Mouse (Mus musculus) layer of hippocampus, postnatal 36 days (tissue): Measurements from ENCODE around the gene Htt. TPM values are rescaled to one million over a fixed set of nuclear protein-coding genes. Genes with fewer than 3 reads are reported as not detected.
A peak's percentile ranks its signal among the peaks of the same experiment; 100 is the strongest.

Source experiments
- DNase-seq, 2 experiments: peaks; one replicate each; pipeline ENCODE4 v3.0.0; 2022
- total RNA-seq, 2 experiments: library from RNA; stranded (reverse); gene quantifications; 2 replicates each; pipeline ENCODE4 v1.2.3; 2021

The Htt gene
- total RNA-seq, 2 experiments from 2014 or later = 77.8 to 83.4 TPM

- no peak for DNase-seq
Observed at GRCm38 (mm10) chr5:34896697-34897453, 135.3 kb downstream of the Htt start.

GRCm38 (mm10) chr5:34899787-34900469, 138.4 kb downstream of the Htt start:
- DNase-seq = no peak

DNA sequence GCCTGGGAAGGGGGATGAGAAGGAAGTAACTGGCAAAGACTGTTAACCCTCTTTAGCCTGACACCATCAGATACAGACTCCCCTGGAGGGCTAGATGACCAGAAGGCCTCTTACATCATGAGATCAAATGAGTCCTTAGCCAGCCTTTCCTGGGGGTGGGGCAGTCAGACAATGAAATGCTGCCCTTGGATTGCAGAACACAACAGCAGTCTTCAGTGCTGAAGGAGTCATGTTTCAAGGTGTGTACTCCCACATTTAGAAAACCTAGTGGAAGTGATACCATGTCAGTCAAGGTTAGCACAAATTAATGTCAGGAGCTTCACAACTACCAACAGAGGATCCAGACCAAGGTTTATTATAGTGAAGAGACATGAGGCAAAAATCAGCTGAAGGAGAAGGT, 140.8 kb downstream of the Htt start:
- no peak for DNase-seq

GRCm38 (mm10) chr5:34902811-34903385, 141.4 kb downstream of the Htt start:
- DNase-seq = peak; percentile 48 to 50

- no peak for DNase-seq
Observed at GRCm38 (mm10) chr5:34904412-34904811, 142.9 kb downstream of the Htt start.

GRCm38 (mm10) chr5:34907230-34907629, 145.7 kb downstream of the Htt start:
- DNase-seq = no peak

DNA sequence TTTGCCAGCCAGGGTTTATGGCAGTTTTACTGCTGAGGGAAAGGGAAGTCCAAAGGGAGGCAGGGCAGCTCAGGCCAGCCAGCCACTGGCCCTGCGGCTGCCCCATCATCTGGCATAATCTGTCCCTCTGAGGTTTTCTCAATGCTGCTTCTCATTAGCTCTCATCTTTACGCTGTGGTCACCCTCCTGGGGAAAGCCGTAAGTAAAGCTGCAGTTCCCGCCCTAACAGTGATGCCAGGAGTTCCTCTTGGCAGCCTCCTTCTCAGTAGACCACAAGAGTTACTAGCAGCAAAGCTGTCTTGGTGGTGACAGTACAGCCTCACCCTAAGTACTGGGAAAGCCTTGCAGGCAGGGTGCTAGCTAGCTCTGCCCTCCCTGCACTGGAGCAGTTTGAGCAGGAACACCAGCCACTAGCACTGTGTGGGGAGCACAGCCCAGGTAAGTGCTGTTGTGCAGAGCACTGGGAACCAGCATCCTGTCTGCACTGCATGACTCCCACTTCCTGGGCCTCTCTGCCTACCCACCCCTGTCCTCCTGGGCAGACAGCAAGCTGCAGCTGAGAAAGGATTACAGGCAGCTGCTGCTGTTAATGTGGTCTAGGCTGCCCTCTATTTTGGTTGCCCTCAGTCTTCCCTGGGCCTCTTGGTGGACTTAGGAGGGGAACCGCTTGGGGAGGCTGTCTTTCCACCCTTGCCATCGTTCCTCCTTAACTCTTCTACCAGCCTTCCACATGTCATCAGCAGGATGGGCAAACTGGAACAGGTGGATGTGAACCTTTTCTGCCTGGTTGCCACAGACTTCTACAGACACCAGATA, 146.6 kb downstream of the Htt start, which contains the start of gene Msantd1:
Gene Msantd1 (plus strand): TSS at position 103 of the 816 bp plus-strand sequence.
- no peak for DNase-seq

GRCm38 (mm10) chr5:34908726-34909633, 147.4 kb downstream of the Htt start:
- DNase-seq = no peak

DNA sequence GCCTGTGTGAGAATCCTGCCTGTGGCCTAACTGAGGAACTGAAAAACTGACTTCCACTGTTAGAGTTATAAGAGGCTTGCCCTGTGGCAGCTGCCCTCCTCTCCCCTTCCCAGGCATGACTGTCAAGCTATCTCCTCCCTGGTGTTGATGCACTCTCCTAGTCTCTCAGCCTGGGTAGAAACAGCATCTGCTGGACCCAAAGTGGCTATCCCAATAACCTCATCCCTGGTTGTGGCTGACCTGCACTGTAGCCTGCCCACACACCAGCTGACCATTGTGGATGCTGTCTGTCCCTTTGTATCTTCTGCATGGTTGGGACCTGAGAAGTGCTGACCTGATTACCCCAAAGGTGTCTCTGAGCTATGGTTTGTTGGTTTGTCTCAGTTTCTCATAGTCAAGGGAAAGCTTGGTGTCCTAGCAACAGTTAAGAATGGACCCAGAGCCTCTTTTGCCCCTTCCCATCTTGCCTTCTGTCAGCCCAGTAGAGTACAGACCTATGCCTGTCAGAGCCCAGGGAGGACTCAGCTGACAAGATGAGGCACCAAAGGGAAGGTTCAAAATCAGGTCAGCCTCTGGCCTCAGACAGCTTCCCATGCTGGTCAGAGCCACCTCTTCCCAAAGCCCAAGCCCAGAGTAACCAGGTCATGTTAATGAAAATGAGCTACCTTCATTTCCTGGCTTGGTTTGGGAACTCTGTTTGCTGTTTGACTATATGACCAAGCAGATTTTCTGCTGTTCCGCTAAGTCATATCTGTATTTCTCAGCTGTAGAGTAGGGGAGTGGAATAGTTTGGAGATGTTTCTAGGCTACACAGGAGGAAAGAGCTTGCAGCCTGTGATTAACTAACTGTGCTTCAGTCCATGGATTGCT, 148.3 kb downstream of the Htt start:
- DNase-seq = no peak

GRCm38 (mm10) chr5:34910504-34910815, 148.9 kb downstream of the Htt start:
- DNase-seq = no peak

DNA sequence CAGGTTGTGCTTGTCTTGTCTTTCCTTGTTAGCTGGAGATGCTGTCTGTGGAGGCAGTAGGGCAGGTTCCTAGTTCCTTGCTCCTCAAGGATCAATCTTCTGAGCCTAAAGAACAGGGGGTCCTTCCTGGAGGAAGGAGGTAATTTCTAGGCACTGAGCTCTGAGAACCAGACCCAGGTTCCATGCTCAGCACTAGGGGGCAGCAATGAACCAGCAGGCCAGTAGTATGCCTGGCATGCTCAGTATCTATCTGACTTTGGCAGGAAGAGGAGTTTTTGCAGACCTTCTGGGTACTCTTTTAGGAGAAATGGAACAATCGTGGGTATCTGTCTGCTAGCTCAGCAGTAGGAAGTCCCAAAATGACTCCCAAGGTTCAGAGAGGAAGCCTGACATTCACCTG, 154.3 kb downstream of the Htt start:
- DNase-seq = peak; percentile 69 to 78

DNA sequence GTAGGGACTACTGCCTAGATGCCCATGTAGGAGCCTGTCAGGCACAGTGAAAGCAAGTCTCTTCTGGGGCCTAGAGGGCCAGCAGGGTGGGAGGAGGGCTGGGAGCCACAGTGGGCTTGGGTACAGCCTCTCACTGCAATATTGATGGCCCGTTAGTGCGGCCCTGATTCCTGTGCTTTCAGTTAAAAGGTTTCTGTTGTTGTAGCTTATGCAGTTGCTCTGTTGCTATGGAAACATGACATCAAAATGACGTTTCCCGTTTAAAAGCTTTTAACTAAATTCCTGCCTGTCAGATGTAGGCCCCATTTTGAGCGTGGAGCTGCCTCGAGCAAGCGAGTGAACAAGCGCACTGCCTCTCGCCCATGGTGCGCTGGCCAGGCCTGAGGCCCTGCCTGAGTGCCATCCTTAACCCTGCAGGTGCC, 155.7 kb downstream of the Htt start:
- no peak for DNase-seq

- no peak for DNase-seq
Observed at GRCm38 (mm10) chr5:34918785-34919184, 157.2 kb downstream of the Htt start.

- no peak for DNase-seq
Observed at GRCm38 (mm10) chr5:34922531-34922930, 161.0 kb downstream of the Htt start.

- DNase-seq = no peak
Observed at GRCm38 (mm10) chr5:34923920-34924319, 162.4 kb downstream of the Htt start.

GRCm38 (mm10) chr5:34924519-34924918, 163.0 kb downstream of the Htt start:
- no peak for DNase-seq

DNA sequence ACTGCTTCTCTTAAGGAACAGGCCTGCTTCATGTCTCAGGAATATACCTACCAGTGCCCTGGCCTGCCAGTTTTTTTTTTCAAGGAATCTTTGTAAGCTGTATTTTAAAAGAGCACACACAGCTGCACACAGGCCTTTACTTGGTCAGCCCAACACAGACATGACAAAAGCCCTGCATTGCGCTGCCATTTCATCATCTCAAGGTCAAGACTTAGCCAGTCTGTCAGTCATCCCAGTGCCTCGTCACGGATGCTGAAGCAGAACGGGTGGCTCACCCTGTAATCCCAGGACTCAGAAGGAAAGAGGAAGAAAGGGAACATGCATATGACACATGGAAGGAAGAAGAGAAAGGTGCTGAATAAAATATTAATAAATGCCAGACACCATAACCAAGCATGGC, 166.1 kb downstream of the Htt start:
- no peak for DNase-seq

DNA sequence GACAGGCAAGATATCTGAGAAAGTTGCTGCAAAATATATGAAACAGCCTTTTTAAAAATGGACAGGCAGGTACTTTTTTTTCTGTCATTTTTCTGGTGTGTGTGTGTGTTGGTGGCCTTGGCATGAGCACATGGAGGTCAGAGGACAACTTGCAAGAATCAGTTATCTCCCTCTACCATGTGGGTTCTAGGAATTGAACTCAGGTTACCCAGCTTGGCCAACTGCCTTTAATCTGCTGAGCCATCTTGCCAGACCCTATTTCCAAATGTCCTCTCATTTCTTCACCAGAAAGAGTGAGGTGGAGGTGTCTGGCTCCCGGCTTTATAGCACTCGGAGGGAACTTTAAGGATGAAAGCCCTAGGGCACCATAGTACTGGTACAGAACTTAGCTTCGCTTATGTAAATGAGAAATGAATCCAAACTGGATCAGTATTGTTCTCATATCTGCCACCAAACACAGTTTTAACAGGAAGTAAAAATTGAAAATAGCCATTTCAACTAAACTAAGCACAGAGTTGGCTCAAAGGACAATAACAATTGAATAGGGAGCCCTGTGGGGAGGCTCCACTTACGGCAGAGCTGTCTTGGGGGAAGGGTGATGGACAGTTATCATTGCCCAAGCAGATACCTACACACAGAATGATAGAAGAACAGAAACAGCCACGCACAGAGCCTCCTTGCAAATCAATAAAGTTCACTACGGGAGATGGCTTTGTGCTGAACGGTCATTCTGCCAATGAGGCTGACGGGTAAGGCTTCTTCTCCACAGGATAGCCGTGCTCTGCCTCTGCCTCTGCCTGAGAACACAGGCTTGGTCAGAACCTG, 168.8 kb downstream of the Htt start:
- no peak for DNase-seq

- DNase-seq = no peak
Observed at GRCm38 (mm10) chr5:34931091-34931490, 169.6 kb downstream of the Htt start.
